Mouse (Mus musculus): ENCODE measurements around the gene Snx20. TPM values are rescaled to one million over a fixed set of nuclear protein-coding genes. Genes with fewer than 3 reads are reported as not detected.
A peak's percentile ranks its signal among the peaks of the same experiment; 100 is the strongest.

The Snx20 gene
- total and polyA plus RNA-seq, 2 experiments from 2014 or later: 1.1 to 2.2 TPM

GRCm38 (mm10) chr8:88579668-88580330 is 56.1 kb downstream of the Snx20 start:
- DNase-seq (ENCODE audit: low spot score) (peak; percentile 70), ATAC-seq (peak; percentile 62)
- H3K4me3 ChIP-seq (ENCODE audit: low read length): no peak overlapping the region

GRCm38 (mm10) chr8:88579246-88579645 is 56.7 kb downstream of the Snx20 start:
- peak overlapping the region; percentile 68; the same call in 1 of the 2 replicates for H3K27ac ChIP-seq
- H3K9me3 ChIP-seq (ENCODE audit: low read length): no peaks in the 10 kb centered on the region
- WGBS: 41% methylated on average over 7 of the region's 7 CpGs
- no peaks in the 10 kb centered on the region for H3K27me3 ChIP-seq (ENCODE audit: insufficient read depth, low read length)
- H3K4me1 ChIP-seq (ENCODE audit: insufficient read depth, low read length): peaks cover 48% of the 10 kb centered on the region
- no peak overlapping the region for H3K4me2 ChIP-seq (ENCODE audit: low read depth, low read length)
- no peak for ATAC-seq
- peak; percentile 46 for DNase-seq (ENCODE audit: low spot score)
- H3K36me3 ChIP-seq (ENCODE audit: insufficient read depth, low read length): no peaks in the 10 kb centered on the region
- no peak overlapping the region for H3K4me3 ChIP-seq (ENCODE audit: low read length)
- no peak for TF ChIP-seq CTCF (IDR thresholded peaks at IDR 0.05; ENCODE audit: low read depth)
- H3K9ac ChIP-seq (replicated peaks; ENCODE audit: low read length): no peak overlapping the region

More at GRCm38 (mm10) chr8:88579668-88580330, 56.1 kb downstream of the Snx20 start:
- Histone ChIP-seq H3K9me3 (ENCODE audit: low read length) (no peaks in the 10 kb centered on the region), H3K4me1 (ENCODE audit: insufficient read depth, low read length) (peaks cover 45% of the 10 kb centered on the region), H3K9ac (replicated peaks; ENCODE audit: low read length) (0 out of 2 replicates have a peak overlapping the region, but pooled peaks have one; percentile 7), H3K36me3 (ENCODE audit: insufficient read depth, low read length) (no peaks in the 10 kb centered on the region), H3K4me2 (ENCODE audit: low read depth, low read length) (no peak overlapping the region), H3K27me3 (ENCODE audit: insufficient read depth, low read length) (no peaks in the 10 kb centered on the region), H3K27ac (peak overlapping the region; percentile 68)
- WGBS: 39% methylated on average over 18 of the region's 18 CpGs
- no peak for TF ChIP-seq CTCF (IDR thresholded peaks at IDR 0.05; ENCODE audit: low read depth)

GRCm38 (mm10) chr8:88578413-88579175 is 57.3 kb downstream of the Snx20 start:
- H3K4me3 ChIP-seq (ENCODE audit: low read length): no peak overlapping the region
- H3K27ac ChIP-seq: 0 out of 2 replicates have a peak overlapping the region, but pooled peaks have one; percentile 68
- WGBS: 44% methylated on average over 14 of the region's 14 CpGs
- peaks cover 52% of the 10 kb centered on the region for H3K4me1 ChIP-seq (ENCODE audit: insufficient read depth, low read length)
- H3K9ac ChIP-seq (replicated peaks; ENCODE audit: low read length): no peak overlapping the region
- ATAC-seq (peak; percentile 34; the same call in 1 of the 2 replicates), DNase-seq (ENCODE audit: low spot score) (peak; percentile 55)
- no peaks in the 10 kb centered on the region for H3K9me3 ChIP-seq (ENCODE audit: low read length)
- H3K27me3 ChIP-seq (ENCODE audit: insufficient read depth, low read length): no peaks in the 10 kb centered on the region
- no peak for TF ChIP-seq CTCF (IDR thresholded peaks at IDR 0.05; ENCODE audit: low read depth)
- H3K4me2 ChIP-seq (ENCODE audit: low read depth, low read length): no peak overlapping the region
- no peaks in the 10 kb centered on the region for H3K36me3 ChIP-seq (ENCODE audit: insufficient read depth, low read length)

GRCm38 (mm10) chr8:88577666-88578065 is 58.3 kb downstream of the Snx20 start:
- no peak for TF ChIP-seq CTCF (IDR thresholded peaks at IDR 0.05; ENCODE audit: low read depth)
- no peak overlapping the region for H3K4me2 ChIP-seq (ENCODE audit: low read depth, low read length)
- no peaks in the 10 kb centered on the region for H3K36me3 ChIP-seq (ENCODE audit: insufficient read depth, low read length)
- no peaks in the 10 kb centered on the region for H3K9me3 ChIP-seq (ENCODE audit: low read length)
- 41% methylated on average over 5 of the region's 5 CpGs for WGBS
- no peaks in the 10 kb centered on the region for H3K27me3 ChIP-seq (ENCODE audit: insufficient read depth, low read length)
- no peak overlapping the region for H3K9ac ChIP-seq (replicated peaks; ENCODE audit: low read length)
- peaks cover 59% of the 10 kb centered on the region for H3K4me1 ChIP-seq (ENCODE audit: insufficient read depth, low read length)
- H3K4me3 ChIP-seq (ENCODE audit: low read length): no peak overlapping the region
- DNase-seq (ENCODE audit: low spot score): peak; percentile 50
- peak overlapping the region; percentile 20; the same call in 1 of the 2 replicates for H3K27ac ChIP-seq
- no peak for ATAC-seq

Other genes with a start within 250 kb of the Snx20 start
- gene Nkd1, start 114.8 kb downstream of the Snx20 start, total RNA-seq (2014; rRNA removed): 53.9 and 74.5 TPM in 2 replicates
- gene Nkd1, start 114.8 kb downstream of the Snx20 start, polyA plus RNA-seq (2015; fragmentation: Nextera tagmentation; extraction: Ambion mirVana): 51.1 and 52.2 TPM in 2 replicates
- 0.32 and 1.7 TPM in 2 replicates for gene Nod2, start 11.2 kb upstream of the Snx20 start, total RNA-seq (2014; rRNA removed)
- 0.05 TPM in 1 of 2 replicates, not detected in the other for gene Nod2, start 11.2 kb upstream of the Snx20 start, polyA plus RNA-seq (2015; fragmentation: Nextera tagmentation; extraction: Ambion mirVana)
- gene Cyld, start 60.9 kb upstream of the Snx20 start, total RNA-seq (2014; rRNA removed): 13.1 and 16.2 TPM in 2 replicates
- 11.0 and 11.9 TPM in 2 replicates for gene Cyld, start 60.9 kb upstream of the Snx20 start, polyA plus RNA-seq (2015; fragmentation: Nextera tagmentation; extraction: Ambion mirVana)